ENCODE assay signal across 7 mouse cellular contexts in the genomic region with DNA sequence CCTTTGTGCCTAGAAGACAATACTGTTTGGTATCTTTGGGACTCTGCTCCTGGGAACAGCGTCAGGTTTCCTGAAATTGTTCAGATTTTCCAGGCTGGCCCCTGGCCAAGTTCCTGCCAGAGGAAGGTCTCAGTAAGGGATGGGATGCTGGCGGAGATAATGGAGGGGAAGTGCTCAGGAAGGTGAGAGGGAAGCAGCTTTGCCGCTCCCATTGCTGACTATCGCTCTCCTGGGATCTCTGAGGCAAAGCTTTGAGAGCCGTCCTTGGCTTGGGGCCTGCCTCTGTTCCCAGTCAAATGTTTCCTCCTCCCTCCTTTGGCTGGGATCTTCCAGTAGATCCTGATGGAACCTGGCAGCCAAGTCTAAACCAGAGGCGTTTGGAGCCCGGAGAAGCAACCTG. TPM values are rescaled to one million over a fixed set of nuclear protein-coding genes. Genes with fewer than 3 reads are reported as not detected.
DNase-seq lines count a peak whose midpoint lies in the region; ATAC-seq and TF ChIP-seq lines count a peak whose summit lies in the region.

No protein-coding gene starts in this region.

- no peak for TF ChIP-seq CTCF in gastrocnemius, adult 2 months (IDR thresholded peaks at IDR 0.05)
- TF ChIP-seq CTCF in small intestine, adult 2 months (IDR thresholded peaks at IDR 0.05; ENCODE audit: extremely low read depth, insufficient read length, insufficient replicate concordance, low read depth, low read length), result no peak

- peak overlapping the region; percentile 98 for H3K27ac ChIP-seq in gastrocnemius, adult 2 months
- peak overlapping the region; percentile 2 for H3K27ac ChIP-seq in intestine, embryonic 15.5 days
- peak overlapping the region; percentile 88 for H3K27ac ChIP-seq in limb, embryonic 15.5 days
- H3K27ac ChIP-seq in small intestine, adult 2 months (ENCODE audit: insufficient read depth, low read depth, low read length), result peak overlapping the region; percentile 18; the same call in 1 of the 2 replicates

- intact Hi-C loops in gastrocnemius, adult 2 months (cut with DNase I), result loop anchor here (1.0 to 5.0 kb wide), 2 partner anchors 14 to 51 kb away; no protein-coding TSS in a partner anchor

- DNase-seq in MN1 (ENCODE audit: low spot score), result peak; percentile 34
- DNase-seq in adrenal gland, adult 2 months, result peak; percentile 83
- peak; percentile 87 for DNase-seq in gastrocnemius, adult 2 months
- no peak for DNase-seq in embryo, embryonic 9.5 days (ENCODE audit: extremely low spot score)

- peak overlapping the region; percentile 38 for H3K4me3 ChIP-seq in gastrocnemius, adult 2 months
- no peak overlapping the region for H3K4me3 ChIP-seq in intestine, embryonic 15.5 days (replicated peaks)
- no peak overlapping the region for H3K4me3 ChIP-seq in limb, embryonic 15.5 days
- H3K4me3 ChIP-seq in small intestine, adult 2 months (ENCODE audit: low read depth, low read length), result no peak overlapping the region

- no peak overlapping the region for H3K9ac ChIP-seq in intestine, embryonic 15.5 days
- no peak overlapping the region for H3K9ac ChIP-seq in limb, embryonic 15.5 days

- peaks cover 13% of the 10 kb centered on the region for H3K4me1 ChIP-seq in intestine, embryonic 15.5 days (replicated peaks)
- H3K4me1 ChIP-seq in limb, embryonic 15.5 days, result peaks cover 44% of the 10 kb centered on the region
- peaks cover 3% of the 10 kb centered on the region; the same call in 1 of the 2 replicates for H3K4me1 ChIP-seq in small intestine, adult 2 months (ENCODE audit: control insufficient read depth, insufficient read depth, insufficient read length, low read length)

- TF ChIP-seq POLR2A in small intestine, adult 2 months (IDR thresholded peaks at IDR 0.05; ENCODE audit: low read depth, low read length), result no peak

- WGBS in intestine, embryonic 15.5 days, result 53% methylated on average over 7 of the region's 7 CpGs
- 55% methylated on average over 7 of the region's 7 CpGs for WGBS in limb, embryonic 15.5 days
- 76% methylated on average over 7 of the region's 7 CpGs for WGBS in small intestine, adult 2 months

- H3K27me3 ChIP-seq in intestine, embryonic 15.5 days (replicated peaks), result no peaks in the 10 kb centered on the region
- H3K27me3 ChIP-seq in limb, embryonic 15.5 days, result no peaks in the 10 kb centered on the region
- H3K27me3 ChIP-seq in small intestine, adult 2 months (ENCODE audit: control insufficient read depth, insufficient read depth, low read length), result no peaks in the 10 kb centered on the region

- ATAC-seq in intestine, embryonic 15.5 days, result no peak
- no peak for ATAC-seq in limb, embryonic 15.5 days (ENCODE audit: insufficient number of reproducible peaks, low FRiP score, low TSS enrichment, low read depth)

- no peaks in the 10 kb centered on the region for H3K36me3 ChIP-seq in intestine, embryonic 15.5 days
- H3K36me3 ChIP-seq in limb, embryonic 15.5 days, result no peaks in the 10 kb centered on the region
- H3K36me3 ChIP-seq in small intestine, adult 2 months (ENCODE audit: control insufficient read depth, insufficient read depth, low read length), result no peaks in the 10 kb centered on the region

- no peak overlapping the region for H3K4me2 ChIP-seq in intestine, embryonic 15.5 days (replicated peaks)
- H3K4me2 ChIP-seq in limb, embryonic 15.5 days, result peak overlapping the region; percentile 19

- no peaks in the 10 kb centered on the region for H3K9me3 ChIP-seq in intestine, embryonic 15.5 days
- no peaks in the 10 kb centered on the region for H3K9me3 ChIP-seq in limb, embryonic 15.5 days

RNA-seq across cellular contexts. Expression of a gene that starts 1.5 kb away (rescaled TPM):
- 10 to 100 TPM; 71.5 to 82.0 TPM for total RNA-seq in adrenal gland, adult 2 months (2021)
- 75.9 and 81.2 TPM in 2 replicates for polyA plus RNA-seq in adrenal gland, adult 2 months (2012; rRNA removed)
- 10 to 100 TPM; 78.9 to 89.0 TPM for total RNA-seq in gastrocnemius, adult 2 months (2021)
- polyA plus RNA-seq in intestine, embryonic 15.5 days (2015; fragmentation: Nextera tagmentation; extraction: Ambion mirVana), result 74.4 and 84.6 TPM in 2 replicates
- polyA plus RNA-seq in limb, embryonic 15.5 days (2015; fragmentation: Nextera tagmentation; extraction: Ambion mirVana), result 88.9 and 98.3 TPM in 2 replicates
- polyA plus RNA-seq in small intestine, adult 2 months (2012; rRNA removed), result 26.9 and 83.9 TPM in 2 replicates

RNA-seq across cellular contexts. Expression of a gene that starts 38.1 kb away (rescaled TPM):
- 10 to 100 TPM in 1 of 2 experiments, 1 to 10 TPM in 1; 8.0 to 12.3 TPM for total RNA-seq in adrenal gland, adult 2 months (2021)
- 0.64 and 0.99 TPM in 2 replicates for polyA plus RNA-seq in adrenal gland, adult 2 months (2012; rRNA removed)
- total RNA-seq in gastrocnemius, adult 2 months (2021), result 10 to 100 TPM; 34.3 to 42.6 TPM
- 0.49 and 0.60 TPM in 2 replicates for polyA plus RNA-seq in intestine, embryonic 15.5 days (2015; fragmentation: Nextera tagmentation; extraction: Ambion mirVana)
- 91.2 and 97.6 TPM in 2 replicates for polyA plus RNA-seq in limb, embryonic 15.5 days (2015; fragmentation: Nextera tagmentation; extraction: Ambion mirVana)
- polyA plus RNA-seq in small intestine, adult 2 months (2012; rRNA removed), result 0.06 and 0.35 TPM in 2 replicates

Comparison
In these comparisons a context has a peak if more than half of its experiments do, and no peak if none do; other contexts are left out.
1. H3K27ac ChIP-seq: peak in every context shown above with its lines; median percentile 98 in gastrocnemius, adult 2 months; 88 in limb, embryonic 15.5 days; 18 in small intestine, adult 2 months; 2 in intestine, embryonic 15.5 days.
2. RNA of a gene that starts 38.1 kb away (polyA plus RNA-seq): 91.2 to 97.6 TPM in limb, embryonic 15.5 days; 0.64 to 0.99 TPM in adrenal gland, adult 2 months, 0.49 to 0.60 TPM in intestine, embryonic 15.5 days and 0.06 to 0.35 TPM in small intestine, adult 2 months; every median in the first group is over 10 times any median in the second.